Mouse (Mus musculus) liver, adult 2 months (tissue): Measurements from ENCODE around the gene Eng.

ENCODE experiments used
- CTCF ChIP-seq: fragments of 200-500 bp; IDR thresholded peaks from 2 replicates; pipeline ENCODE4 v1.5.1; 2011; ENCODE audit warnings: low read depth, low read length, control low read depth
- POLR2A ChIP-seq: fragments of 200-500 bp; IDR thresholded peaks from 2 replicates; pipeline ENCODE4 v1.6.1; 2011; ENCODE audit warnings: low read length, control low read depth; ENCODE audit not compliant: insufficient read depth; ENCODE audit errors: extremely low read depth

DNA sequence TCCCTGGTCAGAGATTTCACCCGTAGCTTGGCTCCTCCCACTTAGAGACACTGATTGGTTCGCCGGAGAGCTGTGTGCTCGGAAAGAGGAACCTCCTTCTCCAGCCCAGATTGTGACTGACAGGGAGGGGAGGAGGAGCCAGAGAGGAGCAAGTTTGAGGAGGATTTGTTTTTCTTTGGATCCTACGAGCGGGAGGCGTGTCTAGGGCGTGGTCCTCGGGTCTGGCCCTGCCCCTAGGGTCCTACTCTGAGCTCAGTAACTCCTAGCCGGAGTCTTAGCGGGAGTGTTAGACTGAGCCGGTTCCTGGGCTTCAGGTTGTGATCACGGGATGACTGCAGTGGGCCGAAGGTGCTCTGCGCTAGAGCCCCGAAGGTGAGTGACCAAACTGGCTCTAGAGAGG is 81.0 kb downstream of the Eng start:
- TF ChIP-seq CTCF, result no peak
- TF ChIP-seq POLR2A, result peak; percentile 51; the same call in 1 of the 2 replicates
